Mouse (Mus musculus): ENCODE measurements around the gene Zfp408. TPM values are rescaled to one million over a fixed set of nuclear protein-coding genes. Genes with fewer than 3 reads are reported as not detected.
"Not testable (repeated sequence)": the region's sequence is repeated elsewhere in the genome, so short reads cannot be mapped to it uniquely, and the experiment has no call there.

Gene Zfp408
- total RNA-seq, 2 experiments from 2014 or later = 1.1 to 5.0 TPM

DNA sequence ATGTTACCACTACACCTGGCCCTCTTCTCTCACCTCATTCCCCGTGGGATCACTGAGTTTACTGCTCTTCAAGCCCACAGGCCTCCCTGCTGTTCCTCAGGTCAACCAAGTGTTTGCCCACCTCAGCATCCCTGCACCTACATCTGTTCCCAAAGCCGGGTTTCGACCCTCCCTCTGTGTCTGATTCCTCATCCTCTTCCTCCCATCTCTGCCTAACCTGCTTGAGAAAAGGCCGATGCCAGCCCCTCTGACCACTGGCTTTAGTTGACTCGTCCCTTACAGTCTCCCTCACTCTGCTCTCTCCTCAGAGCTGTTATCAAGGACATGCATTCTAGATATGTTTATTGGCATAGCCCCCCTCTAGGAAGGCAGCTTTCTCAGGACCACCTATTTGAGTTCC, 22.1 kb downstream of the Zfp408 start:
- no peak for ATAC-seq (replicated peaks; ENCODE audit: low FRiP score, poor library complexity, severe bottlenecking)

DNA sequence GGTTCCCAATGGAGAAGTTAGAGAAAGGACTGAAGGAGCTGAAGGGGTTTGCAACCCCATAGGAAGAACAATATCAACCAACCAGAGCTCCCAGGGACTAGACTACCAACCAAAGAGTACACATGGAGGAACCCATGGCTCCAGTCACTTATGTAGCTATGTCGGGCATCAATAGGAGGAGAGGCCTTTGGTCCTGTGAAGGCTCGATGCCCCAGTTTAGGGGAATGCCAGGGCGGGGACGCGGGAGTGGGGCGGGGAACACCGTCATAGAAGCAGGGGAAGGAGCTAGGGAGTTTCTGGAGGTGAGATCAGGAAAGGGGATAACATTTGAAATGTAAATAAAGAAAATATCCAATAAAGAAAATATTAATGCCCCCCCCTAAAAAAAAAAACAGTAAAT, 26.2 kb downstream of the Zfp408 start:
- ATAC-seq (replicated peaks; ENCODE audit: low FRiP score, poor library complexity, severe bottlenecking) = not testable (repeated sequence)

DNA sequence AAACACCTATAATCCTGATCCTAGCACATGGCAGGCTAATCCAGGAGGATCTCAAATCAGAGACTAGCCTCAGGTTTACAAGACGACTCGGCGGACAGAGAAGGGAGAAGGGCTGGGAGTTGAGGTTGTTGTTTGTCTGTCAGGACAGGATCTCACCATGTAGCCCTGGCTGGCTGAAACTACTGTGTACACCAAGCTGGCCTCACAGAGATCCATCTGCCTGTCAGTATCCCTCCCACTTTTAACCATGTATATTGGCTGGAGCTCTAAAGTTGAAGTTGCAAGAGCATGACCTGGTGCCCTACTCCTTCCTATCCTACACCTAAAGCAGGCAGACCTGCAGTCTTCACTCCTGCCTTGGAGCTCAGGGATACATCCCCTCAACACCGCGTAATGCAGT, 27.2 kb downstream of the Zfp408 start:
- ATAC-seq (replicated peaks; ENCODE audit: low FRiP score, poor library complexity, severe bottlenecking) = no peak

DNA sequence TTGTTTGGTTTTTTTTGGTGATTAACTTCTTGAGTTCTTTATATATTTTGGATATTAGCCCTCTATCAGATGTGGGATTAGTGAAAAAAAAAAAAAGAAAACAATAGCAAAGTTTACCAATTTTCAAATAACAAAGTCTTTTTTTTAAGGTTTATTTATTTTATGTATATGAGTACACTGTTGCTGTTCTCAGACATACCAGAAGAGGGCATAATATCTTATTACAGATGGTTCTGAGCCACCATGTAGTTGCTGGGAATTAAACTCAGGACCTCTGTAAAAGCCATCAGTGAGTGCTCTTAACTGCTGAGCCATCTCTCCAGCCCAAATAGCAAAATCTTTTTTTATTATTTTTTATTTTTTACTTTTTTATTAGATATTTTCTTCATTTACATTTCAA, 40.2 kb downstream of the Zfp408 start:
- ATAC-seq (replicated peaks; ENCODE audit: low FRiP score, poor library complexity, severe bottlenecking) = not testable (repeated sequence)

DNA sequence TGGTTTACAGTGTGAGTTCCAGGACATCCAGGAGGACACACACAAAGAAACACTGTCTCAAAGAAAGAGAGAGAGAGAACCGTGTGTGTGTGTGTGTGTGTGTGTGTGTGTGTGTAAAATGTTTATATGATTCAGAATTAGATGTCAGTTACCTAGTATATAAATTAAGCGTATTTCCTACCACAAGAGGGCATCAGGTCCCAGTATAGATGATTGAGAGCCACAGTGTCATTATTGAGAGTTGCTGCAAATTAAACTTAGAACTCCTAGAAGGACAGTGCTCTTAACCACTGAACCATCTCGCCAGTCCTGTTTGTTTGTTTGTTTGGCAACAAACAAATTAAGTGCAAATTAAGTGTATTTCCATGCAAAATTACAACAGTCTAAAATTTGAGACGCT, 47.2 kb downstream of the Zfp408 start:
- no peak for ATAC-seq (replicated peaks; ENCODE audit: low FRiP score, poor library complexity, severe bottlenecking)

DNA sequence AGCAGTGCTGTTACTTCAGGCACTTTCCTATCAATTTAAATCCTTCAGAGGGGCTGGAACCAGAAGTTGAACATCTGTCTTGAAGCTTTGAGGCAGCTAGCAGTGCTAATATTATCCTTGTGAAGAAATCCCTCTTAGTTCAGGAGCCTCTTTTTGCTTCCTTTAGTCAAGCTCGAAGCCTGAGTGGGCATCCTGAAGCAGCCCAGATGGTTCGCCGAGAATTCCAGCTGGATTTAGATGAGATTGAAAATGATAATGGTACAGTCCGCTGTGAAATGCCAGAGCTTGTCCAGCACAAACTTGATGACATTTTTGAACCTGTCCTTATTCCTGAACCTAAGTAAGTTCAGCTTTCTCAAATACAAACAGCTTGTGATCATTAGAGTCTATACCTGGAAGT, 49.1 kb downstream of the Zfp408 start:
- ATAC-seq (replicated peaks; ENCODE audit: low FRiP score, poor library complexity, severe bottlenecking) = no peak

Other genes starting within 250 kb of the Zfp408 start
- 1.4 and 3.8 TPM in 2 replicates for gene 1110051M20Rik, start 205.1 kb downstream of the Zfp408 start, total RNA-seq (2015; ENCODE audit: low replicate concordance)
- 1.2 and 4.0 TPM in 2 replicates for gene 1110051M20Rik, start 205.1 kb downstream of the Zfp408 start, total RNA-seq (2017; ENCODE audit: low replicate concordance)
- 0.42 and 1.1 TPM in 2 replicates for gene Lrp4, start 192.3 kb downstream of the Zfp408 start, total RNA-seq (2015; ENCODE audit: low replicate concordance)
- gene Lrp4, start 192.3 kb downstream of the Zfp408 start, total RNA-seq (2017; ENCODE audit: low replicate concordance) = 0.51 and 2.6 TPM in 2 replicates
- gene Ckap5, start 123.0 kb downstream of the Zfp408 start, total RNA-seq (2015; ENCODE audit: low replicate concordance) = 165 and 210 TPM in 2 replicates
- 216 and 320 TPM in 2 replicates for gene Ckap5, start 123.0 kb downstream of the Zfp408 start, total RNA-seq (2017; ENCODE audit: low replicate concordance)
- not detected in 2 replicates for gene F2, start 13.4 kb downstream of the Zfp408 start, total RNA-seq (2015; ENCODE audit: low replicate concordance)
- gene F2, start 13.4 kb downstream of the Zfp408 start, total RNA-seq (2017; ENCODE audit: low replicate concordance) = 0.26 TPM in 1 of 2 replicates, not detected in the other
- 20.2 and 52.0 TPM in 2 replicates for gene Arhgap1, start 69 bp upstream of the Zfp408 start, total RNA-seq (2015; ENCODE audit: low replicate concordance)
- gene Arhgap1, start 69 bp upstream of the Zfp408 start, total RNA-seq (2017; ENCODE audit: low replicate concordance) = 8.3 and 24.5 TPM in 2 replicates
- 21.4 and 22.0 TPM in 2 replicates for gene Atg13, start 60.8 kb upstream of the Zfp408 start, total RNA-seq (2015; ENCODE audit: low replicate concordance)
- gene Atg13, start 60.8 kb upstream of the Zfp408 start, total RNA-seq (2017; ENCODE audit: low replicate concordance) = 10.3 and 10.7 TPM in 2 replicates
- 0.84 TPM in 1 of 2 replicates, not detected in the other for gene Harbi1, start 61.1 kb upstream of the Zfp408 start, total RNA-seq (2015; ENCODE audit: low replicate concordance)
- 0.15 and 1.8 TPM in 2 replicates for gene Harbi1, start 61.1 kb upstream of the Zfp408 start, total RNA-seq (2017; ENCODE audit: low replicate concordance)
- gene Ambra1, start 80.3 kb upstream of the Zfp408 start, total RNA-seq (2015; ENCODE audit: low replicate concordance) = 9.7 and 19.7 TPM in 2 replicates
- gene Ambra1, start 80.3 kb upstream of the Zfp408 start, total RNA-seq (2017; ENCODE audit: low replicate concordance) = 20.7 and 28.4 TPM in 2 replicates

All from erythroid progenitor cell, adult 5-6 weeks (primary cell).